Mouse (Mus musculus): ENCODE data around the gene Slc29a3. TPM values are rescaled to one million over a fixed set of nuclear protein-coding genes. Genes with fewer than 3 reads are reported as not detected.
A peak's percentile ranks its signal among the peaks of the same experiment; 100 is the strongest.

Gene Slc29a3
- polyA plus RNA-seq, 1 experiment: not detected

- TF ChIP-seq POLR2A (IDR thresholded peaks at IDR 0.05; ENCODE audit: insufficient read depth, low read depth, low read length): no peak
- no peak for TF ChIP-seq CTCF (IDR thresholded peaks at IDR 0.05; ENCODE audit: insufficient read depth, low read depth, low read length)
- H3K27ac ChIP-seq (ENCODE audit: insufficient read depth, low read depth, low read length): no peak overlapping the region
- no peak overlapping the region for H3K4me3 ChIP-seq (ENCODE audit: insufficient read depth, low read depth, low read length)
- WGBS: 64% methylated on average over 8 of the region's 8 CpGs
- peaks cover 49% of the 10 kb centered on the region for H3K4me1 ChIP-seq (ENCODE audit: control insufficient read depth, insufficient read depth, low read length)
Observed at GRCm38 (mm10) chr10:60794792-60795191, 42.2 kb upstream of the Slc29a3 start.

GRCm38 (mm10) chr10:60794374-60794773 is 41.8 kb upstream of the Slc29a3 start:
- no peak overlapping the region for H3K27ac ChIP-seq (ENCODE audit: insufficient read depth, low read depth, low read length)
- H3K4me3 ChIP-seq (ENCODE audit: insufficient read depth, low read depth, low read length): no peak overlapping the region
- 20% methylated on average over 11 of the region's 11 CpGs for WGBS
- TF ChIP-seq POLR2A (IDR thresholded peaks at IDR 0.05; ENCODE audit: insufficient read depth, low read depth, low read length) (no peak), CTCF (IDR thresholded peaks at IDR 0.05; ENCODE audit: insufficient read depth, low read depth, low read length) (no peak)
- H3K4me1 ChIP-seq (ENCODE audit: control insufficient read depth, insufficient read depth, low read length): peaks cover 45% of the 10 kb centered on the region

- H3K4me1 ChIP-seq (ENCODE audit: control insufficient read depth, insufficient read depth, low read length): peaks cover 50% of the 10 kb centered on the region
- no peak overlapping the region for H3K27ac ChIP-seq (ENCODE audit: insufficient read depth, low read depth, low read length)
- no peak overlapping the region for H3K4me3 ChIP-seq (ENCODE audit: insufficient read depth, low read depth, low read length)
- no peak for TF ChIP-seq CTCF (IDR thresholded peaks at IDR 0.05; ENCODE audit: insufficient read depth, low read depth, low read length)
- TF ChIP-seq POLR2A (IDR thresholded peaks at IDR 0.05; ENCODE audit: insufficient read depth, low read depth, low read length): no peak
- WGBS: 70% methylated on average over 11 of the region's 11 CpGs
Observed at GRCm38 (mm10) chr10:60792841-60793240, 40.2 kb upstream of the Slc29a3 start.

GRCm38 (mm10) chr10:60792365-60792764 is 39.8 kb upstream of the Slc29a3 start:
- Histone ChIP-seq H3K4me3 (ENCODE audit: insufficient read depth, low read depth, low read length) (no peak overlapping the region), H3K4me1 (ENCODE audit: control insufficient read depth, insufficient read depth, low read length) (peaks cover 55% of the 10 kb centered on the region), H3K27ac (ENCODE audit: insufficient read depth, low read depth, low read length) (no peak overlapping the region)
- TF ChIP-seq CTCF (IDR thresholded peaks at IDR 0.05; ENCODE audit: insufficient read depth, low read depth, low read length) (no peak), POLR2A (IDR thresholded peaks at IDR 0.05; ENCODE audit: insufficient read depth, low read depth, low read length) (no peak)
- WGBS: 79% methylated on average over 10 of the region's 10 CpGs

GRCm38 (mm10) chr10:60790912-60791311 is 38.3 kb upstream of the Slc29a3 start:
- no peak overlapping the region for H3K27ac ChIP-seq (ENCODE audit: insufficient read depth, low read depth, low read length)
- peaks cover 52% of the 10 kb centered on the region for H3K4me1 ChIP-seq (ENCODE audit: control insufficient read depth, insufficient read depth, low read length)
- WGBS: 93% methylated on average over 6 of the region's 6 CpGs
- TF ChIP-seq CTCF (IDR thresholded peaks at IDR 0.05; ENCODE audit: insufficient read depth, low read depth, low read length) (no peak), POLR2A (IDR thresholded peaks at IDR 0.05; ENCODE audit: insufficient read depth, low read depth, low read length) (no peak)
- no peak overlapping the region for H3K4me3 ChIP-seq (ENCODE audit: insufficient read depth, low read depth, low read length)

GRCm38 (mm10) chr10:60787303-60788074 is 34.9 kb upstream of the Slc29a3 start:
- no peak overlapping the region for H3K27ac ChIP-seq (ENCODE audit: insufficient read depth, low read depth, low read length)
- H3K4me1 ChIP-seq (ENCODE audit: control insufficient read depth, insufficient read depth, low read length): peaks cover 26% of the 10 kb centered on the region
- TF ChIP-seq CTCF (IDR thresholded peaks at IDR 0.05; ENCODE audit: insufficient read depth, low read depth, low read length) (no peak), POLR2A (IDR thresholded peaks at IDR 0.05; ENCODE audit: insufficient read depth, low read depth, low read length) (no peak)
- no peak overlapping the region for H3K4me3 ChIP-seq (ENCODE audit: insufficient read depth, low read depth, low read length)
- 68% methylated on average over 16 of the region's 16 CpGs for WGBS

- TF ChIP-seq POLR2A (IDR thresholded peaks at IDR 0.05; ENCODE audit: insufficient read depth, low read depth, low read length): no peak
- no peak for TF ChIP-seq CTCF (IDR thresholded peaks at IDR 0.05; ENCODE audit: insufficient read depth, low read depth, low read length)
- Histone ChIP-seq H3K4me3 (ENCODE audit: insufficient read depth, low read depth, low read length) (no peak overlapping the region), H3K4me1 (ENCODE audit: control insufficient read depth, insufficient read depth, low read length) (peaks cover 19% of the 10 kb centered on the region), H3K27ac (ENCODE audit: insufficient read depth, low read depth, low read length) (no peak overlapping the region)
- 81% methylated on average over 2 of the region's 2 CpGs for WGBS
Observed at GRCm38 (mm10) chr10:60783608-60784007, 31.0 kb upstream of the Slc29a3 start.

- H3K4me3 ChIP-seq (ENCODE audit: insufficient read depth, low read depth, low read length): no peak overlapping the region
- H3K4me1 ChIP-seq (ENCODE audit: control insufficient read depth, insufficient read depth, low read length): peaks cover 4% of the 10 kb centered on the region
- TF ChIP-seq CTCF (IDR thresholded peaks at IDR 0.05; ENCODE audit: insufficient read depth, low read depth, low read length) (peak; percentile 92), POLR2A (IDR thresholded peaks at IDR 0.05; ENCODE audit: insufficient read depth, low read depth, low read length) (no peak)
- 10% methylated on average over 9 of the region's 9 CpGs for WGBS
- H3K27ac ChIP-seq (ENCODE audit: insufficient read depth, low read depth, low read length): no peak overlapping the region
Observed at GRCm38 (mm10) chr10:60779628-60780027, 27.0 kb upstream of the Slc29a3 start.

GRCm38 (mm10) chr10:60778542-60778941 is 25.9 kb upstream of the Slc29a3 start:
- no peak overlapping the region for H3K27ac ChIP-seq (ENCODE audit: insufficient read depth, low read depth, low read length)
- peak; percentile 64 for TF ChIP-seq CTCF (IDR thresholded peaks at IDR 0.05; ENCODE audit: insufficient read depth, low read depth, low read length)
- TF ChIP-seq POLR2A (IDR thresholded peaks at IDR 0.05; ENCODE audit: insufficient read depth, low read depth, low read length): no peak
- H3K4me1 ChIP-seq (ENCODE audit: control insufficient read depth, insufficient read depth, low read length): peaks cover 4% of the 10 kb centered on the region
- H3K4me3 ChIP-seq (ENCODE audit: insufficient read depth, low read depth, low read length): no peak overlapping the region
- 60% methylated on average over 12 of the region's 12 CpGs for WGBS
